Mouse (Mus musculus) hindbrain, embryonic 12.5 days (tissue): ENCODE data around the gene Arntl. TPM values are rescaled to one million over a fixed set of nuclear protein-coding genes. Genes with fewer than 3 reads are reported as not detected.

Source experiments
- ATAC-seq: fragments of 200-750 bp; cut with Nextera tagmentation; 2 replicates; pipeline ENCODE4 v1.8.0; 2017; ENCODE audit warnings: moderate TSS enrichment; ENCODE audit not compliant: low FRiP score
- H3K27ac ChIP-seq: fragments of 300-500 bp; sonication (generic); 2 replicates; pipeline ENCODE4 v1.5.1; 2016; ENCODE audit warnings: mild to moderate bottlenecking
- H3K27me3 ChIP-seq: fragments of 300-500 bp; sonication (generic); 2 replicates; pipeline ENCODE4 v1.6.1; 2016; ENCODE audit warnings: mild to moderate bottlenecking
- H3K36me3 ChIP-seq: fragments of 300-500 bp; sonication (generic); 2 replicates; pipeline ENCODE4 v1.6.1; 2016; ENCODE audit warnings: mild to moderate bottlenecking
- H3K4me1 ChIP-seq: fragments of 300-500 bp; sonication (generic); 2 replicates; pipeline ENCODE4 v1.6.1; 2016
- H3K4me2 ChIP-seq: fragments of 300-500 bp; sonication (generic); replicated peaks from 2 replicates; pipeline ENCODE4 v1.6.1; 2016; ENCODE audit warnings: mild to moderate bottlenecking
- H3K4me3 ChIP-seq: fragments of 300-500 bp; sonication (generic); 2 replicates; pipeline ENCODE4 v1.5.1; 2016; ENCODE audit warnings: mild to moderate bottlenecking
- H3K9ac ChIP-seq: fragments of 300-500 bp; sonication (generic); 2 replicates; pipeline ENCODE4 v1.6.1; 2016; ENCODE audit warnings: mild to moderate bottlenecking, moderate library complexity
- H3K9me3 ChIP-seq: fragments of 300-500 bp; sonication (generic); replicated peaks from 2 replicates; pipeline ENCODE4 v1.6.1; 2016; ENCODE audit warnings: mild to moderate bottlenecking
- WGBS: fragments of 180-500 bp; shearing (Covaris S2); methylation state at CpG from one replicate; pipeline ENCODE4 v1.1.7; 2016; 5-methylcytosine and 5-hydroxymethylcytosine counted together
- polyA plus RNA-seq: library from polyadenylated mRNA; unstranded; fragments of >200 nt; fragmentation: Nextera tagmentation; extraction: Ambion mirVana; gene quantifications from 2 replicates; pipeline ENCODE4 v1.2.1, GENCODE M21; 2016

Gene Arntl
- polyA plus RNA-seq, 1 experiment from 2014 or later = 9.5 TPM

DNA sequence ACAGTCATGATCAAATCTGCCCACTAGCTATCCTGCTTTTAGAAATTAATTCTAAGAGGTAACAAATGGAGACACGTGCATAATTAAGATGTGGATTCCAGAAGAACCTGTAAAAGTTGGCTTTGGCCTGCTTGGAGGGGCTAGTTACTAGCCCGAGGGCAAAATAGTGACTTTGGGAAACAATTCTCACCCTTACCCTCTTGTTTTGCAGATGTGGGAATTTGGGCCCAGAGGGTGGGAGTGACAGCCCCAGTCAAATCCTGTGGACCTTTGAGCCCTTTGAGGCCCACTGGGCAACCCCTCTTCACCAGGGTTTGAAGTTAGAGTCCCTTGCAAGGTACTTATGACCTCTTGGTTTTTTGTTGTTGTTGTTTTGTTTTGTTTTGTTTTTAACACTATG lies 72.0 kb downstream of the Arntl start:
- Histone ChIP-seq H3K4me2 (no peak overlapping the region), H3K9me3 (no peaks in the 10 kb centered on the region), H3K4me3 (no peak overlapping the region), H3K36me3 (peaks cover 6% of the 10 kb centered on the region; the same call in 1 of the 2 replicates), H3K4me1 (0 out of 2 replicates have a peak, but pooled peaks cover 2% of the 10 kb centered on the region), H3K9ac (no peak overlapping the region), H3K27ac (no peak overlapping the region), H3K27me3 (no peaks in the 10 kb centered on the region)
- 75% methylated on average over 2 of the region's 2 CpGs for WGBS
- ATAC-seq = no peak

- no peaks in the 10 kb centered on the region for H3K27me3 ChIP-seq
- no peak overlapping the region for H3K9ac ChIP-seq
- peaks cover 6% of the 10 kb centered on the region; the same call in 1 of the 2 replicates for H3K36me3 ChIP-seq
- WGBS = 88% methylated on average over 2 of the region's 2 CpGs
- no peak overlapping the region for H3K4me3 ChIP-seq
- H3K9me3 ChIP-seq = no peaks in the 10 kb centered on the region
- no peak overlapping the region for H3K27ac ChIP-seq
- ATAC-seq = no peak
- 0 out of 2 replicates have a peak, but pooled peaks cover 3% of the 10 kb centered on the region for H3K4me1 ChIP-seq
- no peak overlapping the region for H3K4me2 ChIP-seq
Measured at GRCm38 (mm10) chr7:113285405-113285804, 78.1 kb downstream of the Arntl start.

DNA sequence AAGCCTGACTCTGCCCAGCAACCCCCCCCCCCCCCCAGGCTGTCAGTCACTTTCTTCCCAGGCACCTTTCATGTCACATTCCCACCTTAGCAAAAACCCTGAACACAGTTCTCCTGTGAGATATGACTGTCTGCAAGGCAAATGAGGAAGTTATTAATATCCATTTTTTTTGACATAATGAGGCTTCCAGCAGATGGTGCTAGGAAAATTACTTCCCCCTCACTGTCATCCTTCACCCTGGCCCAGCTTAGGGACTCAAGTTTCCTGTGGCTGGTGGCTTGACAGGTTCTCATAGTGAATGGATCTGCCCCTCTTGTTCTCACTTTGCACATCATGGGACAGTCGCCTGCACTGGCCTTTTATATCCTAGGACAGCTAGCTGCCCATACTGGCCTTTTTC lies 81.9 kb downstream of the Arntl start:
- no peaks in the 10 kb centered on the region for H3K9me3 ChIP-seq
- H3K27me3 ChIP-seq = no peaks in the 10 kb centered on the region
- no peak overlapping the region for H3K4me2 ChIP-seq
- no peaks in the 10 kb centered on the region for H3K36me3 ChIP-seq
- no peak overlapping the region for H3K27ac ChIP-seq
- no peak overlapping the region for H3K4me3 ChIP-seq
- H3K4me1 ChIP-seq = 0 out of 2 replicates have a peak, but pooled peaks cover 3% of the 10 kb centered on the region
- 65% methylated on average over 1 of the region's 1 CpGs for WGBS
- no peak overlapping the region for H3K9ac ChIP-seq
- ATAC-seq = no peak

GRCm38 (mm10) chr7:113291741-113292140 lies 84.5 kb downstream of the Arntl start:
- WGBS = 80% methylated on average over 5 of the region's 5 CpGs

DNA sequence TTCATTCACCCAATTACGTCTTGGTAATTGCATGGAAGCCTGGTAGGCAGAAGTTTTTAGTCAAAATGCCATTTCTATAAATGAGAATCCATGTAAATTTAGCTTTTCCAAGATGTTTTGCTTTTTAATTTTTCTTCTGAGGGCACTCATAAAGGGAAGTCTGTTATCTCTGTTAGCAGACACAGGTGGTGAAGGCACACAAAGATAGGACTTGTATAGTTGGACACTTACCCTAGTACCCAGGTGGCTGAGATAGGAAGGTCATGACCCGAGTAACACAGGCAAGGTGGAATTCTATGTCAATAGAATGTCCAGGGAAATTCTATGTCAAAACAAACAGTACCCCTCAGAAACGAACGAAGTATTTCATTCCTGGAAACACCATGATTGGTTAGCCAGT lies 84.9 kb downstream of the Arntl start:
- no peak for ATAC-seq
- 81% methylated on average over 4 of the region's 4 CpGs for WGBS

More at GRCm38 (mm10) chr7:113291741-113292140, 84.5 kb downstream of the Arntl start:
- Histone ChIP-seq H3K9ac (no peak overlapping the region), H3K4me2 (no peak overlapping the region), H3K9me3 (no peaks in the 10 kb centered on the region), H3K4me3 (no peak overlapping the region), H3K27me3 (no peaks in the 10 kb centered on the region), H3K27ac (no peak overlapping the region), H3K36me3 (no peaks in the 10 kb centered on the region), H3K4me1 (peaks cover 14% of the 10 kb centered on the region)
- ATAC-seq = no peak

DNA sequence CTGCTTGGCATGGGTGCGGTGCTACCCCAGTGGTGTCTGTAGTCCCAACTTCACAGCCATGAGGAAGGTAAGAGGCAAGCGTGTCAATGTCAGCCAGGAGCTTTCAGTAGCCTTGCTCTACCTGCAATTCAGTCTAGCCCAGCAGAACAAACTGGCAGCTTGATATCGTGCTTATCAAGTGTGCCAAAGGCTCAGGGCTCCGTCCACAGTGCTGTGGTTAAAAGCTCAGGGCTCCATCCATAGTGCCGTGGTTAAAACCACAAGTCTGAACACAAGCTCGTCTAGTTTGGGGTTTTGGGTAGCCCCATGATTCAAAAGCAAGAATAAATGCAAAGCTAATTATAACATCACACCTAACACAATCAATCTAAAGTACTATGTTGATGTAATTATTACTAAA lies 87.3 kb downstream of the Arntl start:
- no peak for ATAC-seq

More for the DNA sequence above, 84.9 kb downstream of the Arntl start:
- no peak overlapping the region for H3K9ac ChIP-seq
- no peaks in the 10 kb centered on the region for H3K36me3 ChIP-seq
- no peak overlapping the region for H3K27ac ChIP-seq
- H3K4me2 ChIP-seq = no peak overlapping the region
- H3K9me3 ChIP-seq = no peaks in the 10 kb centered on the region
- H3K4me3 ChIP-seq = no peak overlapping the region
- H3K4me1 ChIP-seq = peaks cover 19% of the 10 kb centered on the region
- H3K27me3 ChIP-seq = no peaks in the 10 kb centered on the region

DNA sequence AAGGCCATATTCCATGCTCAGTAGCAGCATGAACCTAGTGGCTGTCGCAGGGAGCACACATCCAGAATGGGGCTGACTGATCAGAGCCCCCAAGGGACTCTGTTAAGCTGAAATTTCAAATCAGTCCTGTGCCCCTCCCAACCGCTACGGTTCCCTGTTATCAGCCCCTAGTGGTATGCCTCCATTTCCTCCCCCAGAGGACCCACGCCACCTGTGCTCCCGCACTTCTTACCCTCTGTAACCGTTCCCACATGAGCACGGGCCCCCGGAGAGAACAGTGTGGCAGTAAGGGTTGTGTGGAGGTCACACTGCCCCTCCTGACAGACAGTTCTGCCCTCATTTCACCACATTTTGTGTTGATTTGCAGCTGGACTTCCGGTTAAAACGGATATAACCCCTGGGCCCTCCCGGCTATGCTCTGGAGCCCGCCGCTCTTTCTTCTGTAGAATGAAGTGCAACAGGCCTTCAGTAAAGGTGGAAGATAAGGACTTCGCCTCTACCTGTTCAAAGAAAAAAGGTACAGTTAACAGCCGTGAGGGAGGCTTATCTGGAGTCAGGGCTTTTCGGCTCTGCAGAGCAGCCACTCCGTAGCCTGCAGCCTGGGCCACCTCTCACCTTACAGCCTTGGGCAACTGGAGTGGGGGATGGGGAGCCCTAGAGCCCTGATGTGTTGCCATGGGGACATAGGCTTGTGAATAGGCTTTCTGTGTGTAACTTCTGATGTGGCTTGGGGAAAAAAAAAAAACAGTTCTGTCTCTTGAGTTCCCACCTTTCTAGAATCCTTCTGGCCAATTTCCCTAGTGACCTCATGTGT lies 88.0 kb downstream of the Arntl start:
- Histone ChIP-seq H3K4me1 (peaks cover 17% of the 10 kb centered on the region), H3K4me3 (no peak overlapping the region), H3K9ac (no peak overlapping the region), H3K4me2 (peak overlapping the region; percentile 30), H3K9me3 (no peaks in the 10 kb centered on the region), H3K27ac (peak overlapping the region; percentile 52; the same call in 1 of the 2 replicates), H3K36me3 (peaks cover 7% of the 10 kb centered on the region; the same call in 1 of the 2 replicates), H3K27me3 (no peaks in the 10 kb centered on the region)
- 35% methylated on average over 17 of the region's 17 CpGs for WGBS
- ATAC-seq = peak; percentile 40; the same call in 1 of the 2 replicates

More for the DNA sequence above, 87.3 kb downstream of the Arntl start:
- H3K9me3 ChIP-seq = no peaks in the 10 kb centered on the region
- no peak overlapping the region for H3K4me2 ChIP-seq
- H3K4me1 ChIP-seq = peaks cover 17% of the 10 kb centered on the region
- H3K27me3 ChIP-seq = no peaks in the 10 kb centered on the region
- H3K36me3 ChIP-seq = peaks cover 7% of the 10 kb centered on the region; the same call in 1 of the 2 replicates
- 91% methylated on average over 6 of the region's 6 CpGs for WGBS
- H3K27ac ChIP-seq = no peak overlapping the region
- no peak overlapping the region for H3K4me3 ChIP-seq
- no peak overlapping the region for H3K9ac ChIP-seq

- Histone ChIP-seq H3K27me3 (no peaks in the 10 kb centered on the region), H3K36me3 (peaks cover 13% of the 10 kb centered on the region; the same call in 1 of the 2 replicates), H3K4me3 (no peak overlapping the region), H3K4me2 (no peak overlapping the region), H3K4me1 (peaks cover 17% of the 10 kb centered on the region), H3K9me3 (no peaks in the 10 kb centered on the region), H3K27ac (no peak overlapping the region), H3K9ac (no peak overlapping the region)
- 91% methylated on average over 4 of the region's 4 CpGs for WGBS
- ATAC-seq = no peak
Measured at GRCm38 (mm10) chr7:113297813-113298212, 90.5 kb downstream of the Arntl start.

DNA sequence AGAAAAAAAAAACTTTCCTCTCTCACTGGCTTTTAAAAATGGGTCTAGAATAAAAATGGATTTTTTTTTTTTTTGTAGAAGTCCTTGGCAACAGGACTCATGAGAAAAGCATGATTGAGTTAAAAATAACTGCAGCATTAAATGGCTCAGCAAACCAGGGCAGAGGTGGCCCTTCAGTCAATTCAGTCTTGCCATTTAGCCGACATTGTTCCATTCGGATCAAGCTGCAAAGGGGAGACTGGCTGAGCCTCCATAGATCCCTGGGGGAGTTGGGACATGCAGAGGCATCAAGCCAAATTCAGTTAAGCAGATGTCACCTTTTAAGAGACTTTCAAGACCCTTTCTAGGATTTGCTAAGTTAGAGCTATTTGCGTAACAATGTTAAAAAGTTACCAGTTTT lies 102.9 kb downstream of the Arntl start:
- H3K36me3 ChIP-seq = peaks cover 3% of the 10 kb centered on the region; the same call in 1 of the 2 replicates
- no peaks in the 10 kb centered on the region for H3K4me1 ChIP-seq
- H3K9ac ChIP-seq = no peak overlapping the region
- H3K9me3 ChIP-seq = no peaks in the 10 kb centered on the region
- H3K27me3 ChIP-seq = no peaks in the 10 kb centered on the region
- WGBS = 60% methylated on average over 3 of the region's 3 CpGs
- ATAC-seq = no peak
- H3K27ac ChIP-seq = no peak overlapping the region
- no peak overlapping the region for H3K4me3 ChIP-seq
- no peak overlapping the region for H3K4me2 ChIP-seq

GRCm38 (mm10) chr7:113311784-113312183 lies 104.5 kb downstream of the Arntl start:
- H3K4me2 ChIP-seq = no peak overlapping the region
- H3K27ac ChIP-seq = no peak overlapping the region
- H3K36me3 ChIP-seq = peaks cover 8% of the 10 kb centered on the region
- 28% methylated on average over 2 of the region's 2 CpGs for WGBS
- no peaks in the 10 kb centered on the region for H3K9me3 ChIP-seq
- no peak overlapping the region for H3K4me3 ChIP-seq
- no peak overlapping the region for H3K9ac ChIP-seq
- ATAC-seq = no peak
- no peaks in the 10 kb centered on the region for H3K4me1 ChIP-seq
- H3K27me3 ChIP-seq = no peaks in the 10 kb centered on the region

DNA sequence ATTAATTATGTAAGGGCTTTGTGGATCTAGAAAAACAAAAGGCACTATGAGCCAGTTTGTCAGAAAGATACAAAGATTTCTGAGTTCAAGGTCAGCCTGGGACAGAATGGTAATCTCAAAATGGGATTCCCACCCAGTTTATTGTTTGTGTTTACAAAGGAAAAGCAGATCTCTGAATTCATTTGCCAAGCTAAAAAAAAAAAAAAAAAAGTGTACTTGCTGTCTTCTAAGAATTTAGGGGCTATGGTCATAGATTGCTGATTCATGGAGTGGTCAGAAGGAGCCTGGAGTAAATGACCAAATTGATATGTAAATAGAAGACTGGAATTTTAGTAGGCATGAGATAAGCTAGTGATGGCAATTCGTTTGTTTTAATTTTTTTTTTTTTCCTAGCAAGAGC lies 112.9 kb downstream of the Arntl start:
- Histone ChIP-seq H3K27ac (no peak overlapping the region), H3K9me3 (no peaks in the 10 kb centered on the region), H3K4me1 (peaks cover 9% of the 10 kb centered on the region), H3K4me3 (no peak overlapping the region), H3K4me2 (no peak overlapping the region), H3K36me3 (peaks cover 20% of the 10 kb centered on the region), H3K27me3 (no peaks in the 10 kb centered on the region), H3K9ac (no peak overlapping the region)
- 78% methylated on average over 1 of the region's 1 CpGs for WGBS
- no peak for ATAC-seq

- Histone ChIP-seq H3K4me2 (no peak overlapping the region), H3K9ac (no peak overlapping the region), H3K4me1 (no peaks in the 10 kb centered on the region), H3K9me3 (no peaks in the 10 kb centered on the region), H3K27ac (no peak overlapping the region), H3K36me3 (0 out of 2 replicates have a peak, but pooled peaks cover 2% of the 10 kb centered on the region), H3K4me3 (no peak overlapping the region), H3K27me3 (no peaks in the 10 kb centered on the region)
- ATAC-seq = no peak
Measured at GRCm38 (mm10) chr7:113334036-113334435, 126.8 kb downstream of the Arntl start.

DNA sequence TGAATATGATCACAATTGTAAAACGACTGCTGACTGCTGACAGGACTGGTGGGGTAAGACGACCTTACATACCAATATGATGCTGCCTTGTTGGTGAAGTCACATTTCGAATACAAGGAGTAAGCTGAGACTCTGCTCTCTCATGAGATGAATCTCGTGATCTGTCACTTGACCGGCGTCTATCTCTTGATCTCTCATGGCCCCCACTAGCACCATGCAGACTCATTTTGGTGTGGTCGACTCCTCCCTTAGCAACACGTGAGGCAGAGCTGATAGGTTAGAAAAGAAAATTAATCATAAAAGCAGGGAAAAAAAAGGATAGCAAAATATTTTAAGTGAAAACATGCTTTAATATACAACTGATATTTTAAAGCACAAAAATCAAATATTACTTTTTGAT lies 128.0 kb downstream of the Arntl start:
- Histone ChIP-seq H3K9ac (no peak overlapping the region), H3K9me3 (no peaks in the 10 kb centered on the region), H3K27ac (no peak overlapping the region), H3K4me3 (no peak overlapping the region), H3K4me2 (no peak overlapping the region), H3K27me3 (no peaks in the 10 kb centered on the region), H3K36me3 (0 out of 2 replicates have a peak, but pooled peaks cover 2% of the 10 kb centered on the region), H3K4me1 (no peaks in the 10 kb centered on the region)
- WGBS = 82% methylated on average over 8 of the region's 8 CpGs
- no peak for ATAC-seq
